Mouse (Mus musculus) gastrocnemius, postnatal 14 days (tissue): Measurements from ENCODE around the gene Fgfr2. TPM values are rescaled to one million over a fixed set of nuclear protein-coding genes. Genes with fewer than 3 reads are reported as not detected.
"Not testable (repeated sequence)": the region's sequence is repeated elsewhere in the genome, so short reads cannot be mapped to it uniquely, and the experiment has no call there.

ENCODE experiments used
- DNase-seq: peaks from one replicate; pipeline ENCODE4 v3.0.0; 2021; ENCODE audit warnings: mixed read lengths
- intact Hi-C: fragments of 180-260 bp; cut with DNase I; formaldehyde crosslinking; loops from one replicate; pipeline ENCODE4 v1.15.1; 2025; ENCODE audit warnings: low total_unique reads
- total RNA-seq, 2 experiments: library from RNA; stranded (reverse); gene quantifications; 2 replicates each; pipeline ENCODE4 v1.2.3; 2021

The Fgfr2 gene
- total RNA-seq, 2 experiments from 2014 or later = 1.2 to 1.8 TPM

DNA sequence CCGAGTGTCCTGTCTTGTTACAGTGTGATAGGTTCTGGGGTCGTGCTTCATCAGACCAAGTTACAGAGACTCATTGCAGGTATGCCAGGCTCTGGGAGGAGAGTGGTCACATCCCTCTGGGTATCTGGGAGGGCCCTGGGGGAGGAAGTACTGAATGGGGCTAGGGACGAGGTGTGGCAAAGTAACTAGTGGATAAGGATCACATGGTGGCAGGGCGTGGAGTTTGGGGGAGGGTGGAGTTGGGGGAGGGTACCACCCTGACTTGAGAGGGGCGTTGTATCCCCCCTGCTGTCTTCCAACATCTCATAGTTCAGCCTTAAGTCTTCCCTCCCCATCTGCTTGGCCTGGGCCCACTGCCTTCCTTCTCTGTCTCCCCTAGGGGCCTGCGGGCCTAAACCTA is 443.6 kb downstream of the Fgfr2 start:
- DNase-seq = no peak
- intact Hi-C loops = no loop called here

DNA sequence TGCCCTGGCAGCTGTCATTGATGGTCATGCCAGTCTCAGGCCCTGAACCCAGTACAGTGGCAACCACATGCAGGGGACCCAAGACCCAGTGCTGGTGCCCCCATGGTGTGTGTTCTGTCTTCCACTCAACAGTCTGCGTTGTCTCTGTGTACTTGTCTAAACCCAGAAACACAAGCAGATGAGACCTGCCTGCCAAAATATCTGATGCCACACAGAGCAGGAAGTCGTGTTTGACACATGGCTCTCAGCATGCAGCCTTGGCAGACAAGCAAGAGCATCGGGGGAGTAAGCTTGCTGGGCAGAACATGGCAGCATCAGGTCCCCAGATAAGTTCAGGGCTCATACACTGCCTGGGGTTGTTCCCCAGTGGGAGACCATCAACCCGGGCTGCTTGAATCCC is 444.0 kb downstream of the Fgfr2 start:
- intact Hi-C loops = no loop called here
- no peak for DNase-seq

DNA sequence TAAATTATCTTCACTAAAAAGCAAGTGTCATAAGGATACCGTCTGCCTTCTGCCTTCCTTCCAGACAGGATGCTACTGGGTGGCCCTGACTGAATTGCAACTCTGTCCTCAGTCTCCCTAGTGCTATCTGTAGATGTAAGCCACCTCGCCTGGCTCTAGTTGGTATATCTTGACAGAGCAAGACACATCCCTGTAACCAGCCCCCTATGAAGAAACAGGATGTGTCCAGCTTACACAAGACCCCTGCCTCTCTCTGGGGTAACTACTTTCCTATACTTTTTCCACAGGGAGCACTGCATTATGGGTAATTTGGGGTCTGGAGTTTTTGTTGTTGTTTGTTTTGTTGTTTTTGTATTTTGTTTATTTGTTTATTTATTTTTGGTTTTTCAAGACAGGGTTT is 447.2 kb downstream of the Fgfr2 start:
- intact Hi-C loops = no loop called here
- no peak for DNase-seq

- intact Hi-C loops = no loop called here
- peak; percentile 88 for DNase-seq
Measured at GRCm38 (mm10) chr7:132673931-132674755, 449.0 kb downstream of the Fgfr2 start.

- peak; percentile 78 for DNase-seq
- intact Hi-C loops = no loop called here
Measured at GRCm38 (mm10) chr7:132672481-132672959, 450.6 kb downstream of the Fgfr2 start.

GRCm38 (mm10) chr7:132670863-132671165 is 452.3 kb downstream of the Fgfr2 start:
- intact Hi-C loops = no loop called here
- DNase-seq = peak; percentile 67

- no peak for DNase-seq
- intact Hi-C loops = no loop called here
Measured at GRCm38 (mm10) chr7:132669999-132670862, 452.9 kb downstream of the Fgfr2 start.

- DNase-seq = no peak
- intact Hi-C loops = no loop called here
Measured at GRCm38 (mm10) chr7:132668604-132669003, 454.5 kb downstream of the Fgfr2 start.

DNA sequence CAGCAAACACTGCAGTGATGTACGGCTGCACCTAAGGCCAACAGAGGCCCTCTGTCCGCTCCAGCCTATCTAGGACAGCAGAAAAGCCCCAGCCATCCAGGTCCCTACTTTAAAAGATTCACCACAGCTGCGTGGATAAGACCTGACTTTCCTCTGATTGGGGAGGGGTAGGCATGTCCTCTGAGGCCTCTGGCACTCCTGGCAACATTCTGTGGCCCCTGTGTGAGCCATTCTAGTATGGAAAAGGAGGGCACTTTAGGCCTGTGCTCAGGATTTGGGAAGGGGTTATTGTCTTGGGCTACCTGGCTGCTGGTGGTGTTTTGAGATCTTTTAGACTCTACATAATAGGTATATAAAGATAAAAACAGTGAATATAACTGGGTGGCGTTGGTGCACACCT is 456.6 kb downstream of the Fgfr2 start:
- intact Hi-C loops = no loop called here

DNA sequence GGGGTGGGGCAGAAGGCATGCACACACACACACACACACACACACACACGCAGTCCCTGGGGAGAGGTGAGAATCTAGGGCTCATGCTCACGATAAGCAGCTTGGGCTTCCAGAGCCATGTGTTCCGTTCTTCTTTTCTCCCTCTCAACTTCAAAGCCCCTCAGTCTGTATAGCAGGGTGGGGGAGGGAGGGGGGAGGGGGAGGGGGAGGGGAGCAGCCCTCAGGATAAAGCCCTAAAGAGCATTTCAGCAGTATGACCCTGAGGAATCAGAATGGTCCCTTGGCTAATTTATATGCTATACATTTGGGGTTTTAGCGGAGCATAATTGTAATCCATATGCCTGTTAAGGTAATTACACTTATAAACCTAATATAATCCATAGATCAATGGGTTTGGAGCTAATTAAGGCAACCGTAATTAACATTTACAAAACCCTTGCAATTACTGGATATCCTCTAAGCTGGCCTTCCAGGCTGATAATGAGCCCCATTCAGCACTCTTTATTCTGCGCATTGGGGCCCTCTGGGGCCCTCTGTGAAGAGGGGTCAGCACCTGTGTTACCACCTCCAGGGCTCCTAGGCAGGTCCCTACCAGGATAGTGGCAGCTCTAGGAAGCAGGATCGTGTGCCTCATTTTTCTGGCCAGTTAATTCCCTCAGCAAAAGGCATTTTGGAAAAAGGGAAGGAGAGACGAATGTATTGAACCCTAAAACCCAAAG is 457.3 kb downstream of the Fgfr2 start:
- intact Hi-C loops = no loop called here
- no peak for DNase-seq

More for the DNA sequence above, 456.6 kb downstream of the Fgfr2 start:
- DNase-seq = no peak

DNA sequence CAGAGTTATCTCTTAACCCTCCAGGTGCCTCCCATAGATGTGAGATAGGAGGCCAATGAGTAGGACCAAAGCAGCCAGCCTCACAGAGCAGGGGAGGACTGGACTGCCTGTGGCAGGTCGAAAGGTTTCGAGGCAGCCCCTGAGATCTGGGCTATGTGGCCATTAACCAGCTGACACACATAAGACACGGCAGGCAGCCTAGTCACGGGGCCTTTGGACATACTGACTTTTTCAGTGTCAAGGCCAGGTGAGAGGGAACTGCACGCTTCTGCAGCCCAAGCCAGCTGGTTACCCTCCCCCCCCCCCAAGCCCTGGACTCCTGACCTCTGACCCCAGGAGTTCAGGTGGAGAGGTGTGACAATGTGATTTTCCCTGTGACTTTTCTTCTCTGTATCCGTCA is 458.3 kb downstream of the Fgfr2 start:
- intact Hi-C loops = no loop called here
- no peak for DNase-seq

- DNase-seq, intact Hi-C loops: not testable (repeated sequence)
Measured at GRCm38 (mm10) chr7:132662831-132663230, 460.3 kb downstream of the Fgfr2 start.

DNA sequence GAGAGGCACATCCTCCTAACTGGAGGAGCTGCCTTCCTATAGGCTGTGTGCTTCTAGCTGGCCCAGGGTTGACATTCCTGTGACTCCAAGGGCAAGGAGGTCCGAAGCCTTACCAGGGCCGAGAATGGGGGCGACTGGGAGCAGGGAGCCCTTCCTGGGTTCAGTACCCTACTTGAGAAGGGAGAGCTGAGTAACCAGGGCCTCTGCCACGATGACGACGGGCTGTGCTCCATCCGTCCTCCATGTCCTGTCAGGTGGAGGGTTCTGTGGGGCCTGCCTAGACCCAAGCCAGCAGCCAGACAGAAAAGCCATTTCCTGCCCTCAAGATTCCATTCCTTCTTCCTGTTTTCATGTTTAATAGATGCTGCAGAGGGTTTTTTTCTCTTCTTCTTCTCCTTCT is 463.5 kb downstream of the Fgfr2 start:
- DNase-seq = no peak
- intact Hi-C loops = loop anchor here (10.0 kb wide), 2 partner anchors 235 to 345 kb away; no protein-coding TSS in a partner anchor

DNA sequence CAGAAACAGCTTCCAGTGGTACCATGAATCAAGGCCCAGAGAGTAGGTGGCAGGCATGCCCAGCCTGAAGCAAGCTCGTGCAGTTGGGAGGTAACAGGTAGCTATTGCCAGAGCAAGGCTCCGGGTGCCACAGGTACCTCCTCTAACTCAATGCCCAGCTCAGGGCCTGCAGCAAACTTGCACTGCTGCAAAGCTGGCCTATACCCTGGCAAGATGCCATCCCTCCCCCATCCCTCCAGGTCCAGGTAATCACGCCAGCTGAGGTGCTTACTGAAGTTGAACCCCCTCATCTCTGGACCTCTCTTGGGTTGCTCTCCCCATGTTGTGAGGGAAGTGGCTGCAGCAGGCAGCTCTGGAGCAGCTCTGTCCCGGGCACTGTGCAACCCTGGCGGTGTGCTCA is 464.5 kb downstream of the Fgfr2 start:
- no peak for DNase-seq
- intact Hi-C loops = loop anchor here (10.0 kb wide), 2 partner anchors 236 to 346 kb away; no protein-coding TSS in a partner anchor

GRCm38 (mm10) chr7:132658058-132658450 is 465.1 kb downstream of the Fgfr2 start:
- intact Hi-C loops = loop anchor here (10.0 kb wide), 2 partner anchors 237 to 347 kb away; no protein-coding TSS in a partner anchor
- peak; percentile 52 for DNase-seq

DNA sequence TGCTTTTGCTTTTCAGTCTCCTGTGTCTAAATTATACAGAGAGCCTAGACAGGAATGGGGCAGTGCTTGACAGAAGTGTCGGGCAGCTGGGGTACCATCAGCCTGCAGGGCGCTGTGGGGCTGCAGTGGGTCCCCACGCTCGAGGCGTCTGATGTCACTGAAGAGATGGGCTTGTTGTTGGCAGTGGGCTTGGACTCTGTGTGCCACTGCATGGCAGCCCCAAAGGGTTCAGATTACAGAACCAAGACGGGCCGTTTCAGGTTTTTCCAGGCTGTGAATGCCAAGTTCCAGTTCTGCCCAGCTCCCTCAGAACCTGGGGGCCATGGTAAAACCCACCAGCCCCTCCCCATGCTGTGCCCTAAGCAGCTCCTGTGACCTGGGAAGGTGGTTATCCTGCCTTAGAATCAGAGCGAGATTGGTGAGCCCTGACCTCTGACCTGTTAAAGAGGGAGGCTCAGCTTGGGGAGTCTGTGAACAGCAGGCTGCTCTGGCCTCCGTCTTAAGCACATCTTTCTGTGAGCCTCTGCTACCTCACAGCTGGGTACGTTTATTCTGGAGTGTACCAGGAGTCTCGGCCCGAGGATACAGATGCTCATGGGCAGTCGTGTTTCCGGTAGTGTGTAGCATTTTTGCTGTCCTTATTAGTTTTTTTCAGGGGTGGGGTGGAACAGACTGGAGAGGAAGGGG is 465.6 kb downstream of the Fgfr2 start:
- intact Hi-C loops = loop anchor here (2.0 to 10.0 kb wide), 3 partner anchors 157 to 347 kb away; no protein-coding TSS in a partner anchor
- DNase-seq = no peak

GRCm38 (mm10) chr7:132656548-132656947 is 466.6 kb downstream of the Fgfr2 start:
- intact Hi-C loops = loop anchor here (2.0 to 10.0 kb wide), 3 partner anchors 158 to 348 kb away; no protein-coding TSS in a partner anchor
- peak; percentile 95 for DNase-seq

DNA sequence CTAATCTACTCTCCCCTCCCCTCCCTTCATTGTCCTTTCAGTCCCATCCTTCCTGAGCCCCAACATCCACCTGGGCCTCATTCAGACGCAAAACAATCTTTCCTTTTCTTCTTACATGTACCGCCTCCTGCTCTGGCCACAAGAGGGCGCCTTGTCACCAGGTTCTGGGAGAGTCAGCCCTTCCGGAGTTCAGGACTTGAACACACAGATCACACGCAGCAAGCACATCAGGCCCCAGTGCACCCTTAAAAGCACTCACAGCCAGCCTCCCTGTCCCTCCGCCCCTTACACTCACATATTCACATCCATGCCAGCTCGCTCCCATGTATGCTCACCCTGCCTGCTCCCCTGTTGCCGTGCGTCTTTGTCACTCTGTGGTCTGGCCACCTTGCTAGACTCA is 467.1 kb downstream of the Fgfr2 start:
- peak; percentile 89 for DNase-seq
- intact Hi-C loops = loop anchor here (2.0 to 10.0 kb wide), 3 partner anchors 159 to 349 kb away; no protein-coding TSS in a partner anchor

DNA sequence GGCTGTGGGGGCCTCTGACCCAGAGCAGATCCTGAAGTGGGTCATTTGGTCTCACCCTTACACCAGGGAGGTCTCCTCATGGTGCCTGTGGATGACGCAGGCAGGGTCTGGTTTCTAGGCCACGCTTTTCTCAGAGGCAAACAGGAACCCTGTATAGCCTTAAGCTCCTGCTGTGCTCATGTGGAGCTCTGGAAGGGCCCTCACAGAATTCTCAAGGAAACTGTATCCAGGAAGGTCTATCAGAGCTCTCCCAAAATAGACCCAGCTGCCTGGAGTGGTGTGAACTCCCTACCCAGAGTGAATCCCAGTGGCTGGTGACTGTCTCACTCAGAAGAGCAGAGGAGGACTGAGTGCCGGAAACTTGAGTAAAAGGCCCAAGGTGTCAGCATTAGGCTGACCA is 468.7 kb downstream of the Fgfr2 start:
- intact Hi-C loops = loop anchor here (10.0 kb wide), 2 partner anchors 240 to 350 kb away; no protein-coding TSS in a partner anchor
- no peak for DNase-seq
